Mouse (Mus musculus) heart, embryonic 11.5 days (tissue): ENCODE results near the gene Chad. TPM values are rescaled to one million over a fixed set of nuclear protein-coding genes. Genes with fewer than 3 reads are reported as not detected.
A peak's percentile ranks its signal among the peaks of the same experiment; 100 is the strongest.

Experiments
- ATAC-seq: fragments of 200-750 bp; cut with Nextera tagmentation; replicated peaks from 2 replicates; pipeline ENCODE4 v1.8.0; 2017; ENCODE audit warnings: moderate library complexity; ENCODE audit not compliant: insufficient number of reproducible peaks, low FRiP score, low TSS enrichment
- H3K27ac ChIP-seq: fragments of 300-500 bp; sonication (generic); 2 replicates; pipeline ENCODE4 v1.5.1; 2014; ENCODE audit warnings: mild to moderate bottlenecking, low read depth, low read length
- H3K27me3 ChIP-seq: fragments of 300-500 bp; sonication (generic); 2 replicates; pipeline ENCODE4 v1.6.1; 2014; ENCODE audit warnings: mild to moderate bottlenecking, low read length, mixed read lengths; ENCODE audit not compliant: control insufficient read depth, insufficient read depth
- H3K36me3 ChIP-seq: fragments of 300-500 bp; sonication (generic); 2 replicates; pipeline ENCODE4 v1.6.1; 2014; ENCODE audit warnings: mild to moderate bottlenecking, low read length, moderate library complexity, mixed read lengths; ENCODE audit not compliant: control insufficient read depth, insufficient read depth
- H3K4me1 ChIP-seq: fragments of 300-500 bp; sonication (generic); 2 replicates; pipeline ENCODE4 v1.6.1; 2014; ENCODE audit warnings: low read length; ENCODE audit not compliant: control insufficient read depth, insufficient read depth
- H3K4me2 ChIP-seq: fragments of 300-500 bp; sonication (generic); 2 replicates; pipeline ENCODE4 v1.6.1; 2014; ENCODE audit warnings: mild to moderate bottlenecking, moderate library complexity
- H3K4me3 ChIP-seq: fragments of 300-500 bp; sonication (generic); 2 replicates; pipeline ENCODE4 v1.5.1; 2014; ENCODE audit warnings: low read depth, low read length
- H3K9ac ChIP-seq: fragments of 300-500 bp; sonication (generic); 2 replicates; pipeline ENCODE4 v1.6.1; 2014; ENCODE audit warnings: mild to moderate bottlenecking, low read depth, low read length, moderate library complexity
- H3K9me3 ChIP-seq: fragments of 300-500 bp; sonication (generic); replicated peaks from 2 replicates; pipeline ENCODE4 v1.6.1; 2016; ENCODE audit warnings: low read length; ENCODE audit not compliant: control insufficient read depth
- WGBS: fragments of 180-500 bp; shearing (Covaris S2); extraction: QIAGEN DNeasy Blood & Tissue Kit; methylation state at CpG from one replicate; pipeline ENCODE4 v1.1.7; 2014; ENCODE audit not compliant: insufficient replicate concordance; 5-methylcytosine and 5-hydroxymethylcytosine counted together
- polyA plus RNA-seq: library from polyadenylated mRNA; unstranded; fragments of >200 nt; fragmentation: Nextera tagmentation; extraction: Ambion mirVana; gene quantifications from 2 replicates; pipeline ENCODE4 v1.2.1, GENCODE M21; 2014

Gene Chad
- polyA plus RNA-seq, 1 experiment from 2014 or later: not detected

DNA sequence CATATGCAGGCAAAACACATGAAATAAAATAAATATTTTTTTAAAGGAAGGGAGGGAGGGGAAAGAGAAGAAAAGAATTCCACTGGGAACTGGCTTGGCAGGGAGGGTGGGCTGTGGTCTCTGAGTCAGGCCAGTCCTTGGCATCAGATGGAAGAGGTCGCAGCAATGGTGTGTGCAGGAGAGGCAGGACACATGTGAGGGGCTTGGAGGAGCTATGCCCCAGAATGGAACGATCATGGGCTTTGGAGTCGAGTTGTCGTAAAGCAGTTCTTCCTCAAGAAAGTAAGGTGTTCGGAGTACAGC is 14.5 kb upstream of the Chad start:
- H3K4me3 ChIP-seq: no peak overlapping the region
- WGBS: 84% methylated on average over 5 of the region's 5 CpGs
- H3K27me3 ChIP-seq: no peaks in the 10 kb centered on the region
- ATAC-seq: no peak
- no peaks in the 10 kb centered on the region for H3K9me3 ChIP-seq
- H3K9ac ChIP-seq: no peak overlapping the region
- no peak overlapping the region for H3K4me2 ChIP-seq
- H3K27ac ChIP-seq: no peak overlapping the region
- no peaks in the 10 kb centered on the region for H3K36me3 ChIP-seq
- 0 out of 2 replicates have a peak, but pooled peaks cover 5% of the 10 kb centered on the region for H3K4me1 ChIP-seq

- no peaks in the 10 kb centered on the region for H3K9me3 ChIP-seq
- H3K4me1 ChIP-seq: no peaks in the 10 kb centered on the region
- no peaks in the 10 kb centered on the region for H3K36me3 ChIP-seq
- no peak for ATAC-seq
- H3K9ac ChIP-seq: no peak overlapping the region
- WGBS: 59% methylated on average over 3 of the region's 3 CpGs
- H3K27me3 ChIP-seq: no peaks in the 10 kb centered on the region
- no peak overlapping the region for H3K4me3 ChIP-seq
- no peak overlapping the region for H3K27ac ChIP-seq
- H3K4me2 ChIP-seq: no peak overlapping the region
Measured at GRCm38 (mm10) chr11:94558226-94558625, 6.6 kb upstream of the Chad start.

GRCm38 (mm10) chr11:94563383-94563782 is 1.5 kb upstream of the Chad start:
- Histone ChIP-seq H3K4me3 (no peak overlapping the region), H3K9me3 (no peaks in the 10 kb centered on the region), H3K27me3 (peaks cover 30% of the 10 kb centered on the region), H3K4me2 (no peak overlapping the region), H3K27ac (no peak overlapping the region), H3K9ac (no peak overlapping the region), H3K36me3 (no peaks in the 10 kb centered on the region), H3K4me1 (peaks cover 12% of the 10 kb centered on the region)
- WGBS: 84% methylated on average over 5 of the region's 5 CpGs
- no peak for ATAC-seq

- Histone ChIP-seq H3K4me1 (peaks cover 12% of the 10 kb centered on the region), H3K36me3 (no peaks in the 10 kb centered on the region), H3K9ac (peak overlapping the region; percentile 59; the same call in 1 of the 2 replicates), H3K27ac (no peak overlapping the region), H3K27me3 (peaks cover 30% of the 10 kb centered on the region), H3K4me2 (peak overlapping the region; percentile 71), H3K9me3 (no peaks in the 10 kb centered on the region), H3K4me3 (no peak overlapping the region; the same call in 1 of the 2 replicates)
- 0 out of 2 replicates have a peak, but pooled peaks have one; percentile 40 for ATAC-seq
- 40% methylated on average over 5 of the region's 5 CpGs for WGBS
Measured at GRCm38 (mm10) chr11:94563821-94564220, 1.0 kb upstream of the Chad start.

GRCm38 (mm10) chr11:94565151-94565479 is 268 bp downstream of the Chad start:
- Histone ChIP-seq H3K4me1 (peaks cover 12% of the 10 kb centered on the region), H3K27ac (no peak overlapping the region), H3K4me2 (peak overlapping the region; percentile 71), H3K9me3 (no peaks in the 10 kb centered on the region), H3K36me3 (no peaks in the 10 kb centered on the region), H3K9ac (no peak overlapping the region; the same call in 1 of the 2 replicates), H3K27me3 (peaks cover 30% of the 10 kb centered on the region), H3K4me3 (peak overlapping the region; percentile 38)
- WGBS: 9% methylated on average over 16 of the region's 16 CpGs
- ATAC-seq: no peak

GRCm38 (mm10) chr11:94566534-94566933 is 1.7 kb downstream of the Chad start:
- ATAC-seq: no peak
- H3K27me3 ChIP-seq: peaks cover 30% of the 10 kb centered on the region
- no peak overlapping the region for H3K4me3 ChIP-seq
- no peaks in the 10 kb centered on the region for H3K36me3 ChIP-seq
- no peaks in the 10 kb centered on the region for H3K9me3 ChIP-seq
- no peak overlapping the region for H3K27ac ChIP-seq
- WGBS: 41% methylated on average over 6 of the region's 6 CpGs
- no peak overlapping the region for H3K9ac ChIP-seq
- peaks cover 12% of the 10 kb centered on the region for H3K4me1 ChIP-seq
- H3K4me2 ChIP-seq: no peak overlapping the region

GRCm38 (mm10) chr11:94567326-94567725 is 2.5 kb downstream of the Chad start:
- Histone ChIP-seq H3K9me3 (no peaks in the 10 kb centered on the region), H3K9ac (no peak overlapping the region), H3K4me3 (no peak overlapping the region), H3K4me2 (no peak overlapping the region), H3K27me3 (peaks cover 30% of the 10 kb centered on the region), H3K4me1 (peaks cover 12% of the 10 kb centered on the region), H3K27ac (no peak overlapping the region), H3K36me3 (no peaks in the 10 kb centered on the region)
- 88% methylated on average over 7 of the region's 7 CpGs for WGBS
- ATAC-seq: no peak

- Histone ChIP-seq H3K27me3 (peaks cover 13% of the 10 kb centered on the region), H3K4me2 (no peak overlapping the region), H3K27ac (no peak overlapping the region), H3K9me3 (no peaks in the 10 kb centered on the region), H3K36me3 (no peaks in the 10 kb centered on the region), H3K4me3 (no peak overlapping the region), H3K4me1 (no peaks in the 10 kb centered on the region), H3K9ac (no peak overlapping the region)
- no peak for ATAC-seq
- 46% methylated on average over 9 of the region's 9 CpGs for WGBS
Measured at GRCm38 (mm10) chr11:94570612-94571011, 5.8 kb downstream of the Chad start.

- ATAC-seq: 0 out of 2 replicates have a peak, but pooled peaks have one; percentile 5
- Histone ChIP-seq H3K9ac (no peak overlapping the region), H3K27me3 (peaks cover 4% of the 10 kb centered on the region), H3K36me3 (no peaks in the 10 kb centered on the region), H3K27ac (no peak overlapping the region), H3K9me3 (no peaks in the 10 kb centered on the region), H3K4me1 (no peaks in the 10 kb centered on the region), H3K4me2 (no peak overlapping the region), H3K4me3 (no peak overlapping the region)
- WGBS: 83% methylated on average over 1 of the region's 1 CpGs
Measured at GRCm38 (mm10) chr11:94571850-94572249, 7.0 kb downstream of the Chad start.
